Mouse (Mus musculus) brain, embryonic 14.5 days (tissue): Measurements from ENCODE around the gene Stat2. TPM values are rescaled to one million over a fixed set of nuclear protein-coding genes. Genes with fewer than 3 reads are reported as not detected.
"Not testable (repeated sequence)": the region's sequence is repeated elsewhere in the genome, so short reads cannot be mapped to it uniquely, and the experiment has no call there.

Experiments
- DNase-seq: peaks from one replicate; pipeline ENCODE4 v3.0.0-alpha.2; 2011; ENCODE audit warnings: low read depth
- CTCF ChIP-seq: fragments of 200-500 bp; IDR thresholded peaks from 2 replicates; pipeline ENCODE4 v1.5.1; 2012; ENCODE audit warnings: inconsistent platforms, mild to moderate bottlenecking, moderate library complexity, borderline replicate concordance; ENCODE audit not compliant: insufficient read depth, insufficient read length; ENCODE audit errors: extremely low read depth
- POLR2A ChIP-seq: fragments of 200-500 bp; IDR thresholded peaks from 2 replicates; pipeline ENCODE4 v1.6.1; 2012; ENCODE audit warnings: mild to moderate bottlenecking, inconsistent platforms, borderline replicate concordance; ENCODE audit not compliant: poor library complexity, insufficient read depth, insufficient read length, severe bottlenecking; ENCODE audit errors: extremely low read depth
- polyA plus RNA-seq: library from polyadenylated mRNA; depleted of rRNA; stranded (reverse); fragments of >200 nt; gene quantifications from 2 replicates; pipeline ENCODE4 v1.2.3, GENCODE M21; 2012

Stat2 gene
- polyA plus RNA-seq, 1 experiment: 27.7 TPM

DNA sequence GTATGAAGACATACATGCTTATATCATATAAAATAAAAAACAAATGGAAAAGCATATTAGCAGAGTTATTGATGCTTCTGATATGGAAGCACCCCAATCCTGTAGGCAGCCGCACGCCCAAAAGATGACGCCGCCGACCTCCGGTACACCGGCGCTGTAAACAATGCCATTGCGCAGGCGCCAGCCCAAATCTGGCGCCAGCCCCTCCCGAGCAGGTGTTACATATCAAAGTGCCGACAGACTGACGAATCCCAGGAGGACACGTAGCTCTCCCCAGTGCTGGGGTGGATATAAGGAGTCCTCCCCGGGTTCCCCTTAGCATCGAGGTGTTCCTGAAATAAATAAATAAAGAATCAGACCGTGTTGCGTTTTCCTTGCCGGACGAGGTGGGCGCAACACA is 8.1 kb upstream of the Stat2 start:
- DNase-seq: no peak
- TF ChIP-seq POLR2A: no peak
- TF ChIP-seq CTCF: no peak

DNA sequence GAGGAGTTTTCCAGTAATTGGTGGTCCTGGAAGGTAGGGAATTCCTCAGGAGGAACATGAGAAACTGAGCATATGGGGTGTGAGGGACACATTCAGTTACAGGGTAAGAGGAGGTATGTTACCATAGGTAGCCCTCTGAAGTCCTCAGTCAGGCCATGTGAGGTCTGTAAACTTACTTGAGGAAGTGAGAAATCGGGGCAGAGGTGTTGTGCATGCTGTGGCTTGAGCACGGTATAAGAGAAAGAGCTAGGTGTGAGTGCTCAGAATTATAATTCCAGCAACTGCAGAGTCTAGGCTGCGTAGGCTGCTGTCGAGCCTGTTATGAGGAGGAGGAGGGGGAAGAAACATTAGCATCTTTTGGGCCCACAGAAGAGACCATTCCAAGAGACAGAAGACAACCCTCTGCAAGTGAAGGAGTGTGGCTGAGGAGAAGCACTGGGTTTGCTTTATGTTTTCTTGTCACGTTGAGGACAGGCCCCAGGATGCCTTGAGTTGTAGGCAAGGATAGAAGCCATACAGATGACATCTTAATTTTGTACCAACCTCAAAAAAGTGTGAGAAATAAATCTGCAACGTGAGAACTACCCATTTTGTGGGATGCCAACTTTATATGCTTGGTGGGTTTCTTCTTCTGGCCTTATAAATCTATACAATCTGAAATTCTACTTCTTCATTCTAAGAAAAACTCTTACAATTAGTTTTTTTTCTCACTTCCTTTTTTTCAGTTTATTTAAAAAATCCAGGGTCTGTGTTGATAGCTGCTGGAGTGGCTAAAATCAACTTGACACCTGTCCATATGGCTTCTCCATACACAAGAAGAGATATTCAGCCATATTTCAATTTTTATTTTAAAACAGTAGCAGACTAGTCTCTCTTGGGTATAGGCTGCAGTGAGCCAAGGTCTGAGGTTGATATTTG is 6.7 kb upstream of the Stat2 start:
- TF ChIP-seq POLR2A (no peak), CTCF (no peak)
- DNase-seq: no peak

DNA sequence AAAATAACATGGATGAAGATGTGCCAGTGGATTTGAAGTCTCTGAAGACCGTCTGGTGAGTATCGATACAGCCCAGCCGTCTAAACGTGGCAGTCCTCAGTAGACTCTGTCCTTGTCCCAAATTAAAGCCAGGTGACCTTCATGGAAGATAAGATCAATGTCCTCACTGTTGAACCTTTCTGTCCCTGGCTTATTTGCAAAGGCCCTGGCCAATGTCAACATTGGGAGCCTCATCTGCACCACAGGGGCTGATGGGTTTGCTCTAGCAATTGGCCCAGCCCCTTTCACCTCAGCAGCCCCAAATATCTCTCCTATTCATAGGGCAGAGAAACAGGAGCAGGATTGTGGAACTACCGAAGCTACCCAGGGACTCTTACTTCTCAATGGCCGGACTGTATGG is 2.0 kb upstream of the Stat2 start, which contains the start of gene Apof:
Gene Apof (plus strand): TSS at position 301 of the 400 bp plus-strand sequence.
- no peak for DNase-seq
- TF ChIP-seq POLR2A (no peak), CTCF (no peak)

DNA sequence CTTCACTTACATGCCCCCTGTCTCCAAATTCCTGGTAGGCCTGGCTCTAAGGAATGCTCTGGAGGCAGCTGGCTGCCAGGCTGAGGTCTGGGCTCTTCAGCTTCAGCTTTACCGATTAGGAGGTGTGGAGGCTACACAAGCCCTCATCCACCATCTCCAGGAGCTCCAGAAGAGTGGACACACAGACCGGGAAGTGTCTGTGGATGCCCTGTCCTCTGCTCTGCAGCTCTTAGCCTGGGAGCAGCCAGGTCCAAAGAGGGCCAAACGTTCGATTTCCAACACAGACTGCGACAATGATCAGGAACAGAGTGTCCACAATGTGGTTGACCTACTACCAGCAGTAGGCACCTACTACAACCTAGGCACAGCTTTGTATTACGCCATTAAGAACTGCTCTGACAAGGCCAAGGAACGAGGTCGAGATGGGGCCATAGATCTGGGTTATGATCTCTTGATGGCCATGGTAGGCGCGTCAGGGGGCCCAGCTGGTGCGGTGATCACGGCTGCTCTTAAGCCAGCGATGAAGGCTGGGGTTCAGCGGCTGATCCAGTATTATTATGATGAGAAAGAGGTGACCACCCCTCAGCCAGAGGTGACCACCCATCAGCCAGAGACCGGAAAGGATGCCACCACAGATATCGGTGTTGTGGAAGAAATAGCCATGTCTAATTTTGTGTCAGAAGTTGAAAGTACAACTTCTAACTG is 1.0 kb upstream of the Stat2 start:
- TF ChIP-seq POLR2A (no peak), CTCF (no peak)
- no peak for DNase-seq

DNA sequence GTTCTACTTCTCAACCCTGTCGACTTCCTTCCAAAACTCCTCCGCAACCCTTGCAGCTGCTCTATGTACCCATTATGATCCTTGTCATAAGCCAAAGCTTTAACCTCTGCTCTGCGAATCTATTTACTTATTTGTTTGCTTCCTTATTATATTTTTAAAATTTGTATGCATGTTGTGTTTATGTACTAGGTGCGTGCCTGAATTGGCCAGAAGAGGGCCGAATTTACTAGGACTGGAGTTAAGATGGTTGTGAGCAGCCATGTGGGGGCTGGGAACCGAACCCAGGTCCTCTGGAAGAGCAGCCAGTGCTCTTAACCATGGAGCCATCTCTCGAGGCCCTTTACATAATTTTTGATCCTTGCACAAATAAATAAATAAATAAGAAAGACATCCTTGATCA is 507 bp downstream of the Stat2 start:
- DNase-seq: no peak
- TF ChIP-seq POLR2A (no peak), CTCF (no peak)

DNA sequence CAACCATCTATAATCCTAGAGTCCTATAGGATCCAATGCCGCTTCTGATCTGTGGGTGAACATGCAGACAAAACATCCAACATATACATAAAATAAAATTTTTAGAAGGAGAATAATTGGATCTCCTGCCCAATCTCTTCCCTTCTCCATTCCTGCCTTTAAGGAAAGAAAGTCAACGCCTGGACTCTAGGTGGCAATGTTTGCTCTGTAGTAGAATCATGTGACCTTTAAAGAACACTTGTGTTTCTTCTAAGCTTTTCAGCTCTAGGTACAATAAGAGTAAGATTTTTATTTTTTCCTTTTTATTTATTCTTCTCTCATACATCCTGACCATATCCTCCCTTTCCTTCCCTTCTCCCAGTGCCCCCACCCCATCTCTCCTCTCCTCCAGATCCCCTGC is 1.5 kb downstream of the Stat2 start:
- DNase-seq: no peak
- no peak for TF ChIP-seq POLR2A
- no peak for TF ChIP-seq CTCF

DNA sequence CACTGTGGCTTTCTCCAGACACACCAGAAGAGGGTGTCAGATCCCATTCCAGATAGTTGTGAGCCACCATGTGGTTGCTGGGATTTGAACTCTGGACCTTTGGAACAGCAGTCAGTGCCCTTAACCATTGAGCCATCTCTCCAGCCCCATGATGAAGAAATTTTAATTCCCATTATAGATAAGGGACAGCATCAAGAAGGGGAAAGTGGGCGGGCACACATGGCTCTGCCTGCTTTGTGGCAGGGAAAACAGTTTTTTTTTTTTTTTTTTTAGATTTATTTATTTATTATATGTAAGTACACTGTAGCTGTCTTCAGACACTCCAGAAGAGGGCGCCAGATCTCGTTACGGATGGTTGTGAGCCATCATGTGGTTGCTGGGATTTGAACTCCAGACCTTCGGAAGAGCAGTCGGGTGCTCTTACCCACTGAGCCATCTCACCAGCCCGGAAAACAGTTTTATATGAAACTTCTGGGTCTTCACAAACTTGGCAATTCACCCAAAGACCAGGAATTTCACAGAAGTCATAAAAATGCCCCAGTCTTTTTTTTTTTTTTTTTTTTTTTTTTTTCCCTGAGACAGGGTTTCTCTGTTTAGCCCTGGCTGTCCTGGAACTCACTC is 2.6 kb downstream of the Stat2 start:
- DNase-seq: not testable (repeated sequence)

DNA sequence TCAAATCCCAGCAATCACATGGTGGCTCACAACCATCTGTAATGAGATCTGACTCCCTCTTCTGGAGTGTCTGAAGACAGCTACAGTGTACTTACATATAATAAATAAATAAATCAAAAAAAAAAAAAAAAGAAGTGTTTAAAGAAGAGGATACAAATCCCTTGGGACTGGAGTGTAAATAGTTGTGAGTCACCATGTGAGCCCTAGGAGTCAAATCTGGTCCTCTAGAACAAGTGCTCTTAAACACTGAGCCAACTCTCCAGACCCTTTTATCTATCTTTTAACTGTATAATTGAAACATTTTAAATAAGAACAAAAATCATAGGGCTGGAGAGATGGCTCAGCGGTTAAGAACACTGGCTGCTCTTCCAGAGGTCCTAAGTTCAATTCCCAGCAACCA is 5.0 kb downstream of the Stat2 start:
- not testable (repeated sequence) for DNase-seq

DNA sequence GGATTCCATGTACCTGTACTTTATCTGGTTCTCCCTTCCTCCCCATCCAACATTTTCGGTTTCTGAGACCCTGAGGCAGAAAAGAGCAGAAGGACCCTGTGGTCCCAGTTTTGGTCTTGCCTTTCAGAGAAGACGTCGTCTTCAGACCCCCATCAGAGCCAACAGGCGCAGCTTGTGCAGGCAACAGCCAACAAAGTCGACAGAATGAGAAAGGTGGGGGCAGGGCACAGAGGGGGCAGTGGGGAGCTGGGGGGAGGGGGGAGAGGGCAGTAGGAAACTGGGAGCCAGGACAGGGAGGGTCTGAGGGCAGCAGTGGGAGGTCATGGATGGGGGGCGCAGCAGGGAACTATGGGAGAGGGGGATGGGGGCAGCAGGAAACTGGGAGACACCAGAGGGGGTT is 7.8 kb downstream of the Stat2 start:
- TF ChIP-seq POLR2A (no peak), CTCF (no peak)

DNA sequence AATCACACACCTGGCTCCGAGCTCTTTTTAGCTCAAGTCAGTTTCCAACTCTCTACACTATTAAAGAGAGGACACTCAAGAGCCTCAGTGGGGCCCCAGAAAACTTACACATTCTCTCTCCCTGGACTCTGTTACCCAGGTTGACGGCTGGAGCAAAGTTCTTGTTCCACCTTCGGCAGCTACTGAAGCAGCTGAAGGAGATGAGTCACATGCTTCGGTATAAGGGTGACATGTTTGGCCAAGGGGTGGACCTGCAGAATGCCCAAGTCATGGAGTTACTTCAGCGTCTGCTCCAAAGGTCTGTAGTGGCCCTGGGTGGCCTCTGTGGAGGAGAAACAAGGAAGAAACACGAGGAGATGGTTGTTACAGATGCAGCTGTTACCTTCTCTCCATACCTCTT is 10.6 kb downstream of the Stat2 start:
- DNase-seq: no peak
- TF ChIP-seq CTCF: no peak

More for the DNA sequence above, 7.8 kb downstream of the Stat2 start:
- DNase-seq: no peak

DNA sequence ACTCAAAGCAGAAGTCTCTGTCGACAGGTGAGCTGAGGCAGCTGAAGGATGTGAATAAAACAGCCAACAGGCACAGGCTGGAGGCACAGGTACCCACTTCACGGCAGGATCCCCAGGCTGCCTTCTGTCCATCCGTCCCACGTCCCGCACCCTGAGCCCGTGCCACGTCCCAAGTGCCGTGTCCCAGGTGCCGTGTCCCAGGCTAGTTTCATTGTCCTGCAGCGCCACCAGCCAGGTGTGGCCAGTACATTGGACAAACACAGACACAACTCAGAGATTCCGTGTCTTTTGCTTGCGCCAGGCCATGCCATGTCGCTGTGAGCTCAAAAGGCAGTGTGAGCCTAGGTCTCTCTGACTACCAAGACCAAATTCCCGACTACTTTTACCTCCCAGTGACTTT is 11.3 kb downstream of the Stat2 start:
- no peak for DNase-seq
- TF ChIP-seq POLR2A (no peak), CTCF (no peak)

DNA sequence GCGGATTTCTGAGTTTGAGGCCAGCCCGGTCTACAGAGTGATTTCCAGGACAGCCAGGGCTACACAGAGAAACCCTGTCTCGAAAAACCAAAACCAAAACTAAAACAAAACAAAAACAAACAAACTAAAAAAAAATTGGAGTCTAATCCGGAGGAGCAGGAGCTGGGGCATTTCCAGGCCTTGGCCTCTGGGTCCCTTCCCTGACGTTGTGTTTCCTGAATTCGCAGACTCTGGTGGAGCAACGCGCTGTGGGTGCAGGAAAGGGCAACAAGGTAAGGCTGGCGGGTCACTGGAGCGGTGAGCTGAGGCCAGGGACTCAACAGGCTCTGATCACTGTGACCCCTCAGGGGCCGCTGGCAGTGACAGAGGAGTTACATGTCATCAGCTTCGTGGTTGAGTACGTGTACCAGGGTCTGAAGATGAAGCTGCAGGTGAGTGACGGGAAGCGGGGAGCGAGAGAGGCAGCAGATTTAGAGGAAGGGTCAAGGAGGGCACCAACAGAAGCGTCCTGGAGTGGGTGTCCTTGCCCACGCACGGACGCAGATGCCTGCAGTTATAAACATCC is 12.6 kb downstream of the Stat2 start:
- TF ChIP-seq CTCF (no peak), POLR2A (no peak)
- no peak for DNase-seq
